Mouse (Mus musculus): ENCODE data around the gene Csad.

- TF ChIP-seq POLR2A (IDR thresholded peaks at IDR 0.05; ENCODE audit: extremely low read depth, insufficient read depth, low read length), result no peak
- TF ChIP-seq CTCF (IDR thresholded peaks at IDR 0.05; ENCODE audit: extremely low read depth, insufficient read depth, low read length), result no peak
Measured at GRCm38 (mm10) chr15:102134709-102135108, 69.8 kb downstream of the Csad start.

All from cortical plate, adult 2 months (tissue).